24 mouse cellular contexts compared by ENCODE assay signal in genomic region chr19:44642294-44642693, GRCm38 (mm10).
"Had no signal": no experiment of that assay in that cellular context is flagged by ENCODE, and none has a peak within 500 bp of the region (broad histone marks: within the 10 kb centered on the region; RNA-seq: fewer than 3 reads in every experiment).

No protein-coding gene starts in this region.

- H3K4me3 ChIP-seq: gastrocnemius, adult 2 months; heart, embryonic 10.5 days; heart, embryonic 13.5 days; heart, embryonic 15.5 days; hindbrain, embryonic 13.5 days; hindbrain, embryonic 15.5 days; limb, embryonic 13.5 days; limb, embryonic 15.5 days; liver, embryonic 12.5 days had no signal

- ATAC-seq: forebrain, embryonic 16.5 days; hindbrain, postnatal 0 days; intestine, embryonic 16.5 days; liver, embryonic 12.5 days had no signal

- H3K36me3 ChIP-seq: heart, embryonic 10.5 days; heart, embryonic 13.5 days; heart, embryonic 15.5 days; hindbrain, embryonic 13.5 days; hindbrain, embryonic 15.5 days; limb, embryonic 13.5 days; limb, embryonic 15.5 days; liver, embryonic 12.5 days had no signal

- H3K9ac ChIP-seq: heart, embryonic 13.5 days; heart, embryonic 15.5 days; hindbrain, embryonic 13.5 days; hindbrain, embryonic 15.5 days; limb, embryonic 13.5 days; limb, embryonic 15.5 days; liver, embryonic 12.5 days; liver, embryonic 14.5 days had no signal

- H3K9me3 ChIP-seq: heart, embryonic 10.5 days; heart, embryonic 13.5 days; heart, embryonic 15.5 days; hindbrain, embryonic 13.5 days; hindbrain, embryonic 15.5 days; limb, embryonic 13.5 days; limb, embryonic 15.5 days; liver, embryonic 12.5 days had no signal

- H3K4me1 ChIP-seq: liver, embryonic 12.5 days had no signal

- H3K4me2 ChIP-seq: heart, embryonic 15.5 days; hindbrain, embryonic 13.5 days; hindbrain, embryonic 15.5 days; limb, embryonic 13.5 days; limb, embryonic 15.5 days; liver, embryonic 12.5 days had no signal

- DNase-seq: gastrocnemius, adult 2 months; gastrocnemius, postnatal 10 days; gastrocnemius, postnatal 25 days; heart, adult 18-20 months; heart, postnatal 14 days; heart, postnatal 36 days; kidney, adult 11 months; kidney, adult 2 months; kidney, postnatal 14 days; layer of hippocampus, adult 9-11 months; layer of hippocampus, postnatal 36 days; left cerebral cortex, postnatal 4 days had no signal

- H3K27ac ChIP-seq: gastrocnemius, adult 2 months; heart, embryonic 10.5 days; heart, embryonic 13.5 days; heart, embryonic 15.5 days; hindbrain, embryonic 15.5 days; hindbrain, postnatal 0 days; limb, embryonic 13.5 days; limb, embryonic 15.5 days; liver, embryonic 12.5 days; liver, embryonic 14.5 days had no signal
